Mouse (Mus musculus) thymus, postnatal 36 days (tissue): ENCODE data around the gene Xylt1.

ENCODE experiments used
- DNase-seq, 2 experiments: peaks; one replicate each; pipeline ENCODE4 v3.0.0; 2022; ENCODE audit warnings: mixed read lengths in 2 of 2

Xylt1 gene

DNA sequence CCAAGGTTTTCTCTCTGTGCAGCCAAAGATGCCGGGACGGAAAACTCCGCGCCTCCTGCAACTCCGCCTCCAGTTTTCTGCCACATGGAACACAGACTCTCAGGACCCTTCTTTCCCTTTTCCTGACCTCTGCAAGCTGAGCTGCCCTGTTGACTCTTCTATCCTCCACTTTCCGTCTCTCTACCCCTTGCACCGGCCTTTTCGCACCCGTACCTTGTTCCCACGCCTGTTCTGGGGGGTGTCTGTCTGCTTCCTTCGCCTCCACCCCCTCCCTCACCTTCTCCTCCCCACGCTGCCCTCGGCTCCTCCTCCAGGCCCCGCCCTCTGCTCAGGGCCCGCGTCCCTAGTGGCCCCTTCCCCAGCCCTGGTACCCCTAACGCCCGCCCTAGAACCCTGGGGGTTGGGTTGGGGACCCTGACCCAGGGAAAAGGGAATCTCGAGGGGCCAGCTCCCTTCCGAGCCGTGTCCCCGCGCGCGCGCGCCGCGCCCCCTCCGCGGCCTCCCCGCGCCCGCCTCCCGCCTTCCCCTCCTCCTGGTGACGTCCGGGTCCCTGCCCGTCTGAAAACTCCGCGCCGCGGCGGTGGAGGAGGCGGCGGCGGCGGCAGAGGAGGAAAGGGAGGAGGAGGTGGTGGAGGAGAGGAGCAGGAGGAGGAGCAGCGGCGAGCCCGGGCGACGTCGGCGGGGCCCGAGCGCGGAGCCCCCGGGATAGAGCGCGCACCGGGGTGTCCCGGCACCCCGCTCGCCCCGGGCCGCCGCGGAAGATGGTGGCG lies at the start of gene Xylt1:
Xylt1 (plus strand) TSS at position 562 of the 770 bp plus-strand sequence.
- DNase-seq = peak; percentile 87 to 88

DNA sequence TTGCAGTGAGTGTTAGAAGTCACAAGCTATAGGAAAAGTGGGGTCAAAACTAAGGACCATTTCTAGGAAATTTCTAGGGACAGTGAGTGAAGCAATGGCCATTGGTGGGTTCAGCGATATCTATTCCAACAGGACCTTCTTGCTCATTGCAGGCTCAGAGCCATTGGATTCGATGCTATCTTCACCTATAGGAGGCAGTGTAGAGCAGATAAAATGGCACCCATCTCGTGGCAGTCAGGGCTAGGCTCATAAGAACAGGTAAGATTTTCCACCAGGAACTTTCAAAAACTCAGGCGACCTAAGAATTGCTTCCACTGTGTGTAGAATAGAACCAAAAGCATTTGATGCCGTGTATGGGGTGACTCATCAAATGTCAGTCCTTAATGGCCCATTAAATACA lies 46.8 kb upstream of the Xylt1 start:
- no peak for DNase-seq

DNA sequence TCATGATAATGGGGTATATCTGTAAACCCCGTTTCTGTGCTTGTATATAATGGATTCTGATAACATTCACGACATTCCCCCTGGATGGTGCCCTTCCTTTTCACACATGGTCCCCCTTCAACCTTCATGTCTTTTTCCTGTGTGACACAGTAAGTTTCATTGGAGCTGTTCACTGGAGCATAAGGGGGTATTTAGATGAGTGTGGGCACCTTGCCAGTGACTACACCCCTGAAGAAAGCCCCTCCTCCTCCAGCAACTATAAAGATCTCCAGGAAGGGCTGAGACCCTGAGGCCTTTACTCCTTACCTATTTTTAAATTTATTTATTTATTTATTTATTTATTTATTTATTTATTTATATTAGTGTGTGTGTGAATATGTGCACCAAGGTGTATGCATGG lies 24.5 kb upstream of the Xylt1 start:
- no peak for DNase-seq

DNA sequence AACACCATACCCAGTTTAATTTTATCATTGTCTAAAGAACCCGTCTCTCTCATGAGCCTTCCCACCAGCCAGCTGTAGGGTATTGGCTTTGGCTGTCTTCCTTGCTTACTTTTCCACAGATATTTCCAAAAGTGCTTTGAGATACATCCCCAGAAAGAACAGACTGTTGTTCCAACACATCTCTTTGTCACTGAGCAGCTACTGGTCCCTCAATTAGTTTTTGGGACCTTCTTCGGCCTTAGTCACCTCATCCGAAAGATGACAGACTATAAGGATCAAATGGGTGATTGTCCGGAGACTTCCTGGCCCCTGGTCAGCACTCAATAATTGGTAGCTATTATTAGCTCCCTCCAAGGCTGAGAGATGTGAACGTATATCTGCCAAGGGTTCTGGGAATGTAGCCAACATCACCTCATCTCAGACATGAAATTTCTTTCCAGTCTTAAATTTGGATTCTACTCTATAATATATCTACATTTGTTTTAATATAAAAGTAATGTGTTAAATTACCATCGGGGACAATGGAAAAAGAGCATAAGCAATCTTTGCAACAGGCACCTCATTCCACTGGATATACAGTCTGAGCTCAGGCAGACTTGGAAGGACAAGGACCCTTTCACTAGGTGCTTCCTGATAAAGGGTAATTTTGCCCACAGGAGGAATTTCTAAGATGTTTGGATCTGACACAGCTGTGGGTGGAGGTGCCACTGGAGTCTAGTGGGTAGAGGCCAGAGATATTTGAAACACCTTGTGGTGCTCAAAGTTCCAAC lies 23.2 kb upstream of the Xylt1 start:
- DNase-seq = no peak

DNA sequence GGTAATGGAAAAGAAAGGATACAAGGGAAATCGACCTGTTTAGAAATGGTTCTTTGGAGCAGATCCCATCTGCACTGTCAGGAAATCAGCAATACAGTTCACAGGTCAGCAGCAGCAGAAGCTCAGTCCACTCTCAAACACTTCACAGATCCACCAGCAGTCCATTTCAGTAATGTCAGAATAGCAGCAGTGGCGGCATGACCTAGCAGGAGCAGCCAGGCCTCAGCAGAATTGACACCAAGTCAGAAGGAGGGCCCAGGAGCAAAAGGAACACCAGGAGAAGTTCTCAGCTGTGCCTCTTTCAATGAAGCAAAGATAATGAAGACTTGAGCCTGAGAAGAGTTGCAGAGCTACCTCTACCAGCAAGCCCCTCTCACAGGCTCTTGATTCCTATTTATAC lies 19.5 kb upstream of the Xylt1 start:
- no peak for DNase-seq

DNA sequence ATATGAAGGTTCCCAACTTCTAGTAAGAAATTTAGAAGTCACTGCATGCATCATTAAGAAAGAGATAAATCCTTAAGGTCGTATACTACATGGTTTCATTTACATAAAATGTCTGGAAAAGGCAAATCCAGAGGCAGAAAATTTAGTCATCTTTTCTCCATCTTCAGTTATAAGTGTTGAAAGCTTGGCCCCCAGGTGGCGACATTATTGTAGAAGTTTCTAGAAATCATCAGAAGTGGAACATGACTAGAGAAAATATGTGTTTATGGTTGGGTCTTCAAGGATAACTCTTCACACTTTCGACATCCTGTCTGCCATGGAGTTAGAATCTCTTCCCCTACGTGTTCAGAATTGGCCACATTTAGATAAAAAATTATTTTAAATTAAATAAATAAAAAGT lies 18.3 kb upstream of the Xylt1 start:
- no peak for DNase-seq

DNA sequence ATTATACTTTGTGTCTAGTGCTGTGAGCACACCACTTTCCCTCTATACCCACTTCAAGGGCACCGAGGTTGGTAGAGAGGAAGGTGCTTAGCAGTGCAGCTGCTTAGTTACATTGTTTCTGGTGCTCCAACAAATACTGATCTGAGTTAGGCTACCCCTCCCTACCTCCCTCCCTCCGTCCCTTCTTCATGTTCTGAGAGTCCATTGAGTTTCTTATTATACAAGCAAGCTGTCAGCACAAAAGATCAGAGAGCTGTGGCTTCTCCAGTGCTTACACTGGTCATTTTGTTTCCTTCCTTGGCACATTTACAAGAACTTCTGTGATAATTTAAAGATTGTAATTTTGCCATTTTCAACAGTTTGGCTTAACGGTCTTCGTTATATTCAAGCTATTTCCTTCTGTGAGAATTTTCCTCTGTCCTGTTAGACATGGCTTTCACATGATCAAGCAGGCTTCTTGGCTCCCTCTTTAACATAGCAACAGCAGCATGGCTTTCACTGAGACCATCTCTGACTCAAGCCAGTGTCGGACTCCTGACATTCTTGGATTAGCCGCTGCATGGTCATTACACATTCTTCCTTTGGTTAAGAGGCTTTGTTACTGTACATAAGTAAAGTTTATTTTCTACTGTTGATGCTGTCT lies 12.0 kb upstream of the Xylt1 start:
- no peak for DNase-seq

DNA sequence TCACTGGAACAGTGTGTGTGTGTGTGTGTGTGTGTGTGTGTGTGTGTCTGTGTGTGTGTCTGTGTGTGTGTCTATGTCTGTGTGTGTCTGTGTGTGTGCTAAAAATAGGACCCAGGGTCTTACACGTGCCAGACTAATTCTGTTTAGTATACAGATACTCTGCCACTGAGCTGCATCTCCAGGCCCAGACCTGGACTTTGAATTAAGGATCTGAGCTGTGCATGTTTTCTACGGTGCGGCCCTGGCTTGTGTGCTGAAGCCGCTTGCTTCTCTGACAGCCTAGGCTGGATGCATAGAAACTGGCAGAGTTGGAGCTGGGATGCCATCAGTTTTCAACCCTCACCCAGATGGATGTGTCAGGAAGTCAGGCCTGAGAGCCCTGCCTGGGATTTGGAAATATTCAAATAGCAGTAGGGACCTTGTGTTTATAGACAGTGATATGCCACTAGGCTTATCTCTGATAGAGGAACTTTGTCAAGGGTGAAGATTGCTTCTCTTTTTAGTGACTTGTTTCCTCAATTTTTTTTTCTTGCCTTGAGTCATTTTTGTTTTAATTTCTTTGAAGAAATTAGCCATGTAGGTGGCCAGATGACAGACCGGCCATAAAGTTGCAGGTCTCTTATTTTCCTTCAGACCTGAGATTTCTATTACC lies 11.4 kb upstream of the Xylt1 start:
- no peak for DNase-seq

DNA sequence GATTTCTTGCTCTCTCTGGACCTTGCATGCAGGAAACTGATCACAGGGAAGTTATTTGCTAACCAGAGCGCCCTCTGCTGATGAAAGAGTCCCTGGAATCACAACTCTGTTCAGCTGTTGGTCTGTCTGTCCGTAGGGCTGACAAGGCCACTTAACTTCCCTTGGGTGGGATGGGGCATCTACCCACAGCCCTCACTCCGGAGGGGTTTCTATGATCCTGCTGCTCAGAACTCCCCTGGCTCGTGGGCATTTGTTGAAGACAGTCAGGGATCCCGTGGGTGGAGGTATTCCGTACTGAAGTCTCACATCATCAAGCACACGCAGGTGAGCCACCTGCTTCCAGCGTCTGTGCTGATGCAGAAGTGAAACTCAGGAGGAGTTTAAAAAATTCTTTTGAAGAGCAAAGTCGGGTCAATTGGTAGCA lies 4.9 kb upstream of the Xylt1 start:
- peak; percentile 40 to 57 for DNase-seq

DNA sequence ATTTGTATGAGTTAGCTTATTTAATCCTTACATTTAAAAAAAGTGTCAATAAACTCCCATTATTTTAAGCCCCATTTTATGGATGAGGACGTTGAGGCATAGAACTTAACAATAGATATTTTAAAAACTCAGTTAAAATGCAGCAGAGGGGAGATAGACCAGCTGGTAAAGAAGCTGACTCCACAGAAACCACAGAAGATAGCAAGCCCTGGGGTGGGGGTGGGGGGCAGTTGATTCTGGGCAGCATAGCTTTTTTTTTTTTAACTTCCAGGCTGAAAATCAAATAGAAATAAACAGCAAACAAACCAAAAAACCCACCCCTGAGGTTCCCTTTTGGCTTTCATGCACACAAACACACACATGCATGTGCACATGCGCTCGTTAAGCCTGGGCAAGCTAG lies 3.6 kb upstream of the Xylt1 start:
- DNase-seq = no peak

DNA sequence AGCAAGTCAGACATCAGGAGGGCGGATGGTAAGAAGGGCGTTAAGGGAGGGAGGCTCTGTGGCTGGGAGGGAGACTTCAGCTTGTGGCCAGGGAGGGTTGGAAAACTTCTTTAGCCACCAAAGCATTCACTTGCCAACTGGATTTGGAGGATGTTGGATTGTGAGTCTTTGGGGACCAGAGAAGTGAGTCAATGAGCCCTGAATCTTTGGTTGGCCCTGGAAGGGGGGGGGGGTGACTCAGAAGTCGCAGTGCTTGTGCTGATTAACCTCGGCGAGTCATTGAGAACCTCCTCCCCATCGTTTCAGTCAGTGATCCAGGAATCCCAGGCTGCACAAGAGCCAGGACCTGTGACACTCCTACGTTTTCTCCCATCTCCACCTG lies 752 bp upstream of the Xylt1 start:
- DNase-seq = no peak

DNA sequence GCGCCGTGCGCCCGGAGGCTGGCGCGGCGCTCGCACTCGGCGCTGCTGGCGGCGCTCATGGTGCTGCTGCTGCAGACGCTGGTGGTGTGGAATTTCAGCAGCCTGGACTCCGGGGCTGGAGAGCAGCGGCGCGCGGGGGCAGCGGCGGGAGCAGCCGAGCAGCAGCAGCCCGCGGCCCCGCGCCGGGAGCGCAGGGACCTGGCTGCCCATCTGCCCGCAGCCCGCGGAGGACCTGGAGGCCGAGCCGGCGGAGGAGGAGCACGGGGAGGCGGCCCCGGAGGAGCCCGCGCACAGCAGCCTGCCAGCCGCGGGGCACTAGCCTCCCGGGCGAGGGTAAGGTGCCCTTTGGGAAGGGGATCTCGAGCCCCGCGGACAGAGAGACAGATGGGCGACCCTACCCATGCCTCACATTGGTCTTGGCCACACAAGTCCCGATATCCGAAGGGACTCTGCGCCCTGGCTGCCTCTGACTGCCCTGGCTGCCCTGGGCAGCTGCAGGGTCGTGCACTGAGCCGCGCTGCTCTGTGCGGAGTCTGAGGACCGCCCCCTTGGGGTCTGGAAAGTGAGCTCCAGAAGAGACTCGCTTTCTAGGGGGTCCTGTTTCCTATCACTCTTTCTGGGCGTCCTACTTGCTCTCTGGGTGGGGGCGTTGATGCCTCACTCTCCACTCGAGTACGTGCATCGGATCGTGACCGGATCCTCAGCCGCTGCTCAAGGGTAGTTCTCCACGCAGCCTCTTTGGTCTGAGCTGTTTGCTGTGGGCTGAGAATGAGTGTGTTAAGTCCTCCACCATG lies 606 bp downstream of the Xylt1 start:
- DNase-seq = peak; percentile 58 to 61

DNA sequence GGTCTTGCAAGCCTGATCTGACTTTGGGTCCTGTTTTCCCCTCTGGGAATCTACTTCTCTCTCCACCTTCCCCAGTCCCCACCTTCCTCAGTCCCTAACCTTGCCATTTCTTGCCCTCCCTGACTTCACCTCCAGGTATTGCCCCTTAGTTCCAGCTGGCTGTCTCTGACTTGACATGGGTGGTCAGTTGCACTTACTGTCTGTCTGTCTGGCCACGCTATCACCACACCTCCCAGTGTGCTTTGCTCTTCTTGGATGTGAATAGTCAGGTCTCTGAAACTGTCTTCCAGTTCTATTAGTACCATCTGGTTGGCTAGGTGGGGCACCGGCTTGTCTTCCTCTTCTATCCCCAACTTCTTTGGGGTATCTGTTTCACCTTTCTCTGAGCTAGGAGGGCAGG lies 1.2 kb downstream of the Xylt1 start:
- DNase-seq = no peak

DNA sequence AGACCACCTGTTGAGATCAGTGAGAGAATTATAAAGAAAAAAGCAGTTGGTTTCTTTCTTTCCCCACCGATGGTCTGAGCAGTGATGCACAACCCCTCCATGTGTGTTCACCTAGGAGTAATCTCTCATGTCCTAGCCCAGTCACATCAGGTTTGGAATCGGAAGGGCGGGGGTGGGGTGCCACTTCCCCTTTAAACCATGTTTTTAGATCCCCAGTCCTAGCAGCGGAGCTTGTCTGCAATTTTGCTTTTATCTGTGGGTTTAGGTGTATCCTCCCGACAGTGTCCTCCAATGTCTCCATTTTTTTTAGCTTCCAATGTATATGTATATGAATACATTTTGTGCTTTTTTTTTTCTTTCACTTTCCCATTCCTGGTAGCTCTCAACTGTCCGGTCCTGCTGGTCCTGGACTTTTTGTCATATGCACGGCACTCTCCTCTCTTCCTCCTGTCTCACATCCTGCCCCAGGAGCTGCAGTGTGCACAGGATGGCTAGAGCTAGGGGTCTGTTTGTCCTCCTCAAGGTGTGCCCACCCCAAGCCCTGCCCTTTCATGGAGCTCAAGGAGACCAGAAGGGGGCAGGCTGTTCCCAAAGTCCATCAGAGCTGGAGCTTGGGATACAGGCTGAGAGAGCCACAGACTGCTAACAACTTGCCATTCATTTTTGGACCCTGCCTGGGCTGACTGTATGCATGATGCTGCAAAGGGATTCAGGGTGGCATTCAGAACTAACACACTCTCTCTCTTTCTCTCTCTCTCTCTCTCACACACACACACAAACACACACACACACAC lies 2.6 kb downstream of the Xylt1 start:
- DNase-seq = no peak

DNA sequence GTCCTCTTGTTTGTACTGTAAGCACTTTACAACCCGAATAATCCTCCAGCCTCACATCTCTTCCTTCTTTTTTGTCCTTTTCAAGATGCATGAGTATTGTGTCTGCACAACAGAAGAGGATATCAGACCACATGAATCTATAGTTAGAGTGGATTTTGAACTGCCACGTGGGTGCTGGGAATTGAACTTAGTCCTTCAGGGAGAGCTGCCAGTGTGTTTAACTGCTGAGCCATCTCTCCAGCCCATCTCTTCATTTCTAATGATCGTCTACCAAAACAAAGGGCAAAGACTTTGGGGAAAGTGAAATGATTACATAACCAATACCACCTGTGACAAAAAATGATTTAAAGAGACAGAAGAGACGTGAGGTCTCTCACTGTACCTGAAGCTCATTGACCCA lies 5.6 kb downstream of the Xylt1 start:
- DNase-seq = no peak

DNA sequence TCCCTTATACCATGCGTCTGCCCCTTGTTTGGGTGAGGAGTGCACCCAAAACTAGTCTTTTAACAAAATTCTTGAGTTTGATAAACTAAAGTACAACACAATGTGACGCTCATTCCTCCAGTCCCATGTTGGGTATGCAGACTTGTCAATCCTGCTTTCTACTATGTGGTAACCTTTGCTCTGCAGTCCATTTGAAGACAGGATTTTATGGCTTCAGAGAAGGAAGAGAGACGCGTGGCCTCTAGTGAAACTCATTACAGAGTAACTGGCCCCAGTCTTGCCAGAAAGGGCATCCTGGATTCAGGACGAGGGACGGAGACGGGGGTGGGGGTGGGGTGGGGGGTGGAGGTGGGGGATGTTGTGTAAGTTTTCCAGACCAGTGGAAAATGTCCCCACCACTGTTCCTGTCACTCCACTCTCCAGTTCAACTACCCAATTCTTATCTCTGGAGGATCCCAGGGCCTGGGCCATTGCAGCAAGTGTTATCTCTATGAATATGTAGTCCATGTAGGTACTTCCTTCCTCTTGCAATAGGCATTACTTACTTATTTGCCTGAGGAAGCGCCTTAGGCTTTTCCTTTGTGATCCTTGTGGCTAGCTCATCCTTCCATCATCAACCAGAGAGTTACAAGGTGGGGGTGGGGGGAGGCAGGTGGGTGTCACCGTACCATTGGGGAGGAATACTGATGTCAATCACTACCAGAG lies 7.7 kb downstream of the Xylt1 start:
- DNase-seq = no peak

DNA sequence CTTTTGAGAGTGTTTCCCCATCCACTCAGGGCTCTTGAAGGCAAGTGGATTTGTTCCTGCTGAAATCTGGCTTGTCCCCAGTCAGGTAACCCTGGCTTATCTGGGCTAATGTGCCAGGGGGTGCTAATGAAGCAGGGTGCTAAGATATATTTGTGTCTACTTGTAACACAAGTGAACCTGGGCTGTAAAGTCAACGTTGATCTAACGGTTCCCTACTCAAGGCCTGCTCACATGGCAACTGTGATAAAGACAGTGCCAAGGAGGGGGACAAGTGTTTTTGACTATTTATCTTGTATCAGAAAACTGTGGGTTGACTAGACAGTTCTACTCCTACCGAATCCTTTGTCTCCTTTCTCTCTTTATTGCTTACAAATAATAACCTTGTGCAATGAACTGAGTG lies 8.3 kb downstream of the Xylt1 start:
- DNase-seq = no peak

DNA sequence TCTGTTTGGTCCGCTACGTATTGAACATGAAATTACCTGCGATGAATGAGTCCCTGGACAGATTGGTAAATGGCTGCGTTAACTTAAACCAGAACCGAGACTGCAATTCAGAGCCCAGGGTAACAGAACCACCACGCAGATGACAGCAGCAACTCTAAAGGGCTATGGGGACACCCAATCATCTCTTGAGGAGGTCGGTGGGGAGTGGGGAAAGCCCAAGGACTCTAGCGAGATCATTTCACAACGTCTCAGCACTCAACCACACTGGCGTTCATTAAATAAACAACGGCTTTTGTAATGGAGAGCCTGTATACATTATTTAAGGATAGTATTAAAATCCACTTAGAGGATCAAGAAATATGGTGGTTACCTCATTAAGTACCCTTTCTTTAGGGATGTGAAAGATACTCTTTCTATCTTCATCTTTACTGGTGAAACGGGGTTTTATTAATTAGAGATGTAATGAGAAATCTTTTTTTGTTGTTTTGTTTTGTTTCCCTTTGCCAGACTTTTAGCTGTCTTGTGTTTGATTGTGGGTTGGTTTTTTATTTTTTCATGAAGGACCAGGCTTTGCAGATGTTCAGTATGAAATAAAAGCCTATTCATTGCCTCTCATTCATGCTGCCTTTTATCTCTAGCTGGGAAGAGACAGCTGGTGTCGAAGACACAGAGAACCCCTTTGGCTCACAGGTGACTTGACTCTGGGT lies 12.2 kb downstream of the Xylt1 start:
- DNase-seq = no peak

DNA sequence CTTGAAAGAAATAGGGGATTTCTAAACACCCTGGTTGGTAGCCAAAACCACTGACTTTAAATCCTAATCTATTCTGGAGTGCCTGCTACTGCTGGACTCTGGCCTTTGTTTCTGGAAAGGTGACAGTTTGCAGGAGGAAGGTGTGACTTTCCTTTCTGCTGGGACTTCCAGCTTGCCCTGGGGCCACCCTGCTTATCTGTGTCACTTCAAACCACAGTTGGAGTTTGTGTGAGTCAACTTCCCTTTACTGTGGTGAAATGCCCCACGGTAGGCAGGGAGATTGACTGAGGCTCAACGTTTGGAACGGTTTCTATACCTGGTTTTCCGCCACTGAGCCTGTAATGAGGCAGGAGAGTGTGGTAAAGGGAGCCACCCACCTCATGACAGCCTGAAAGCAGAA lies 13.2 kb downstream of the Xylt1 start:
- peak; percentile 16 to 19 for DNase-seq

DNA sequence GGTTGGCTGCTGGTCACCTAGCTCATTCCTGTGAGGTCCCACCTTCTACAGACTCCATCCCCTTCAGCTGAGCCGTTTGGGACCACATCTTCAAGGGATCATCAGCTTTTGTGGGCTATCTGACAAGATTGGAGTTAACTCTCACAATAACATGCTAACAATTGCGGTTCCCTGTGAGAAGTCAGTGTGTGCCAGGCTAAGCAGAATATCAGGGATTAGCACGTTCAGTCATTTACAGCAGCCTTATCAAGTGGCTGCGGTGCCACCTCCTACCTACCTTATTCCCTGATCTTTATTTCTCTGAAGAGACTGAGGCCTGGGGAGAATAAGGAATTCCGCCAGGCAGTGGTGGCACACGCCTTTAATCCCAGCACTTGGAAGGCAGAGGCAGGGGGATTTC lies 13.6 kb downstream of the Xylt1 start:
- no peak for DNase-seq
